Mouse (Mus musculus) layer of hippocampus, adult 2 months (tissue): ENCODE measurements around the gene Erlin1. TPM values are rescaled to one million over a fixed set of nuclear protein-coding genes. Genes with fewer than 3 reads are reported as not detected.

Source experiments
- DNase-seq, 2 experiments: peaks; one replicate each; pipeline ENCODE4 v3.0.0; 2022; ENCODE audit warnings: low spot score in 2 of 2
- H3K27ac ChIP-seq: fragments of 200-600 bp; 2 replicates; pipeline ENCODE4 v1.8.1; 2022
- H3K4me3 ChIP-seq: fragments of 200-600 bp; 2 replicates; pipeline ENCODE4 v1.8.1; 2022; ENCODE audit warnings: mild to moderate bottlenecking
- CTCF ChIP-seq: fragments of 200-600 bp; conservative IDR thresholded peaks from 2 replicates; pipeline ENCODE4 v1.8.1; 2022; ENCODE audit warnings: antibody characterized with exemption, mild to moderate bottlenecking, moderate library complexity
- total RNA-seq, 2 experiments: library from RNA; stranded (reverse); gene quantifications; 2 replicates each; pipeline ENCODE4 v1.2.3; 2021

Erlin1 gene
- total RNA-seq, 2 experiments from 2014 or later: 17.8 to 20.4 TPM

GRCm38 (mm10) chr19:44045847-44046246, 23.7 kb downstream of the Erlin1 start:
- H3K4me3 ChIP-seq: no peak overlapping the region
- no peak for DNase-seq
- no peak for TF ChIP-seq CTCF
- no peak overlapping the region for H3K27ac ChIP-seq

- no peak for TF ChIP-seq CTCF
- no peak for DNase-seq
- Histone ChIP-seq H3K27ac (no peak overlapping the region; the same call in 1 of the 2 replicates), H3K4me3 (no peak overlapping the region)
These were observed 27.5 kb downstream of the Erlin1 start for GRCm38 (mm10) chr19:44042121-44042520.

DNA sequence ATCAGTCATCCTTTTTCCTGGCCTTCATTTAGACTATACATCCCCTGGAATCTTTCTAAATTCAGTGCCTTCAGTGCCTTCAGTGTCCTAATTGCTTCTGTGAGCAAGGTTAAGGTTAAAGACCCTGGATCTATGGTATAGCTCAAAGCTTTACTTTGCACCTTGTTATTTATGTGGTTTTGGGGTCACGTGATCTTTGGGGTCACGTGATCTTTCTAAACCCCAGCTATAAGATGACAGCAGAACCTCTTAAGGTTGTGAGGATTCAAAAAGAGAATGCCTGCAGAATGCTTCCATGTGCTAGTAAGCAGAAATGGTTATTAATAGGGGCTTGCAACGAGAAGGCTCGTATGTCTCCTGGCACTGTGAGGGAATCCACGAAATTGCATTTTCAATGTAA, 36.2 kb downstream of the Erlin1 start:
- Histone ChIP-seq H3K27ac (no peak overlapping the region), H3K4me3 (no peak overlapping the region)
- DNase-seq: no peak
- no peak for TF ChIP-seq CTCF

DNA sequence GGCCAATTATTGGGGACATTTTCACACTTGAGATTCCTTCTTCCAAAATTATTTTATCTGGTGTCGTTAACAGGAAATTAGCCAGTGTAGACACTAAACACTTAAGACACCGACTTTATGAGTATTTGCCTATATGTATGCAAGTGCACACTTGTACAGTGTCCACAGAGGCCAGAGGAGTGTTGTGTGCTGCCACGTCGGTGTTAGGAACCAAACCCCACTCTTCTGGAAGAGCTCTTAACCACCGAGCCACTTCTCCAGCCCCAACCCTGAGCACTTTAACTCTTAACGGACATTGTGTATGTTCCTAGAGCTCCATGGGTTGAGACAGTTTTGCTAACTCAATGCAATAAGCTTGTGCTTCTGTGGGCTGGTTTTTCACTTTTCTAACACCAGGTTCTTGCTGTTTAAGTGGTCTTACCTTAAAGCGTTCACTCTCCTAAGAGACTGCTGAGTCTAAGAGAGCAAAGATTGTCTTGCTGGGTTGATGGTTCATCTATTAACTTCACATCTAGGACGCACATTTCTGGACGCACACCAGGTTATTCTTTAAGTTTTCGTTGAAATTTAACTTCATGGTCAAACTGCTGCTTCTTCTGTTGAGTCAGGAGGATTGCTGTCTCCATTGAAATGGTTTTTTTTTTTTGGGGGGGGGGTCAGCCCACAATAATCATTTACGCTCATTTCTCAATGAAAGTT, 37.4 kb downstream of the Erlin1 start:
- no peak overlapping the region for H3K4me3 ChIP-seq
- H3K27ac ChIP-seq: no peak overlapping the region
- no peak for TF ChIP-seq CTCF
- DNase-seq: no peak

- Histone ChIP-seq H3K4me3 (no peak overlapping the region), H3K27ac (no peak overlapping the region)
- DNase-seq: no peak
- no peak for TF ChIP-seq CTCF
These were observed 39.6 kb downstream of the Erlin1 start for GRCm38 (mm10) chr19:44030024-44030423.

DNA sequence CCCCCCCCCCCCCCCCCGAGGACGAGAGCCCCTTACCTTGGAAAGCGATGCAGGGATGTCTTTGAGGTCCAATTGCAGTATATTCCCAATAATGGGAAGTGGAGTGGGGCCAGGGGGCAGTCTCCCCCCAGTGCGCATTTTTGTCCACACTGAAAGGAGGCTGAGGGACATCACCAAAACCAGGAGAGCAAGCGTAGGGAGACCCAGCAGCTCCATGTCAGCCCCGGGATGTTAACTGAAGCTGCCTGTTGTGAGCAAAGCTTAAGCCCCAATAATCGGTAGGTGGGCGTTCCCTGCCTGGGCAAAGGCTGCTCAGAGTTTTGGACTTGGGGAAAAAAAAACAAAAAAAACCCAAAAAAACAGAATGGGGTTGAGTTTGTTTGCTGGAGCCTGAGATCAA, 40.6 kb downstream of the Erlin1 start, which contains the start of gene Cyp2c23:
TSS of gene Cyp2c23 (minus strand) at position 237 of the 400 bp plus-strand sequence.
- no peak for DNase-seq
- TF ChIP-seq CTCF: no peak
- Histone ChIP-seq H3K4me3 (no peak within 1 kb of the TSS), H3K27ac (no peak within 1 kb of the TSS)

DNA sequence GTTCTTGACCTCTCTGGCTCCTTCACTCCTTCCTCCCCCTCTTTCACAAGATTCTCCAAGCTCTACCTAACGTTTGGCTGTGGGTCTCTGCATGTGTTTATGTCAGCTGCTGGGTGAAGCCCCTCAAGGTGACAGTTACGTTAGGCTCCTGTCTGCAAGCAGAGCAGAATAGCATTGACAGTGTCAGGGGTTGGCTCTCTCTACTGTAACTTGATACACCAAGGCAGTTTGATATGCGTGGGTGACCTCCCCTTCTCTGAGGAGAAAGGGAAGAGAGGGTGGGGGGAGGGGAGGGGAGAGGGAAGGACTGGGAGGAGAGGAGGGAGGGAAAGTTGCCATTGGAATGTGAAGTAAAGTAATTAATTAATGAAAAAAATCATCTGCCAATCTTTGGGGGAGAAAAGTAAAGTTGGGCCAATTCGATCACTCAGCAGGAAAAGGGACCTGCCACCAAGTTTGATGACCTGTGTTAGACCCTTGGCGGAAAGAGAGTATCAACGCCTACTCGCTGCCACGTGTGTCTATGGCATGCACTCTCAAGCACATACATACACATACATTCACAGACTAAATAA, 42.5 kb downstream of the Erlin1 start:
- Histone ChIP-seq H3K27ac (no peak overlapping the region), H3K4me3 (no peak overlapping the region)
- DNase-seq: no peak
- no peak for TF ChIP-seq CTCF

DNA sequence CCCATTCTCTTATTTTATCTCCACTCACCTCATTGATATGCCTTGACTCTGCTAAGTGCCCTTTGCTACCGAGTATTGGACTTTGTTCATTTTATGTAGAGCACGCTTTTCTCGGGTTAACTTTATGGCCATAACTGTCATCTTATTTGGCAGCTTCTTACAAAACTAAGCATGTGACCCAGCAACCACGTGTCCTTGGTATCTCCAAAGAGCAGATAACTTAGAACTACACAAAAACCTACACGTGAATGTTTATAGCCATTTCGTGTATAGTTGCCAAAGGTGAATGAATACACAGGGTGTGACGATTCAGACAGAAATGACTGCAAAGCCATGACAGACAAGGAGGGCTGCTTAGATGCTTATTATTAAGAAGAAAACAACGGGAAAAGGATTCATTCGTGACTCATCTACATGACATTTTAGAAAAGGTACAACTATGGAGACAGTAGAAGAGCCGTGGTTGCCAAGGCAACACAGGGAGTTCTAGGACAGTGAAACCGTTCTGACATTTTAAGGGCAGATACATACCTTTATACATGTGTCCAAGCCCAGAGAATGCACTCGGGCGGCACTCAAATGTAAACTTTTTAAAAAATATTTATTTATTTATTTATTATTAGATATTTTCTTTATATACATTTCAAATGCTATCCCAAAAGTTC, 44.5 kb downstream of the Erlin1 start:
- DNase-seq: no peak
- Histone ChIP-seq H3K27ac (no peak overlapping the region), H3K4me3 (no peak overlapping the region)
- TF ChIP-seq CTCF: no peak

GRCm38 (mm10) chr19:44023066-44023465, 46.5 kb downstream of the Erlin1 start:
- Histone ChIP-seq H3K27ac (no peak overlapping the region), H3K4me3 (no peak overlapping the region)
- no peak for DNase-seq
- 0 out of 2 replicates have a peak, but pooled peaks have one; percentile 22 for TF ChIP-seq CTCF

GRCm38 (mm10) chr19:44021502-44021901, 48.1 kb downstream of the Erlin1 start:
- no peak overlapping the region for H3K4me3 ChIP-seq
- TF ChIP-seq CTCF: no peak

DNA sequence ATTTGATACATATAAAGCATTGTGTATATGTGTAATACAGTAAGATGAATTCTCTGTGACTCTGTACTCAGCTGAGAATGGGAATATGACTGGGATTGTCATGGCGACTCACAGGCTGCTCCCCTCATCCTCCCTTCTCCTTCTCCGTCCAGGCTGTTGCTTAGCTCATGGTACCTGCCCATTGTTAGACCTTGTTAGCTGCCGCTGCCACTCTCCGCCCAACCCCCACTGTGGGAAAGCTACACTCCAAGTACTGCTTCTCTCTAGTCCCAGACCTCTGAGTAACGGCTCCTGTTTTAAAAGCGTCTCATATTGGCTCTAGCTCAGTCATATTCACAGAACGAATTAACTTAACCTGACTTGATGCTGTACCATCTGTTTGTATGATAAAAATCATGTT, 49.8 kb downstream of the Erlin1 start:
- Histone ChIP-seq H3K4me3 (no peak overlapping the region), H3K27ac (no peak overlapping the region)
- no peak for TF ChIP-seq CTCF
- DNase-seq: no peak

More at GRCm38 (mm10) chr19:44021502-44021901, 48.1 kb downstream of the Erlin1 start:
- DNase-seq: no peak
- H3K27ac ChIP-seq: no peak overlapping the region

- no peak for DNase-seq
- H3K4me3 ChIP-seq: no peak overlapping the region
- no peak for TF ChIP-seq CTCF
These were observed 55.7 kb downstream of the Erlin1 start for GRCm38 (mm10) chr19:44013862-44014261.

DNA sequence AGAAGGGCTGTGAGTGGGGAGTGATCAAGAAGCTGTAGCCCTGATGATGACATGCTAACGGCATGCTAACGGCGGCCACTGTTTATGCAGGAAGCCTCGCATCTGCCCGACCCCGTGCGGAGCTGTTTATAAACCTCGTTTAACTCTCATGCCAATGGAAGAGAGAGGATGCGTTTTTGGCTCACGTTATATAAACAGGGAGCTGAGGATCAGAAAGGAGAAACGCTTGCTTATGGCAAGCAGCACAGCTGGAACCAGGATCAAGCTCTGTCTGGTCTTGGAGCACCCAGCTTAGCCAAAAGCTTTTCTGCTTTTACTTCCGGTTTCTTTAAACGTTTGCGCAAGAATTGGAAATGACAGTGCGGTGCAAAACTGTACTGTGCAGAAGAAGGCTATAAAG, 60.8 kb downstream of the Erlin1 start:
- H3K27ac ChIP-seq: no peak overlapping the region
- no peak for TF ChIP-seq CTCF
- no peak for DNase-seq
- no peak overlapping the region for H3K4me3 ChIP-seq

More at GRCm38 (mm10) chr19:44013862-44014261, 55.7 kb downstream of the Erlin1 start:
- no peak overlapping the region for H3K27ac ChIP-seq

GRCm38 (mm10) chr19:44007186-44007585, 62.4 kb downstream of the Erlin1 start:
- H3K4me3 ChIP-seq: no peak overlapping the region
- peak in 1 of 2 experiments; percentile 34 for DNase-seq
- H3K27ac ChIP-seq: no peak overlapping the region
- no peak for TF ChIP-seq CTCF
